Mouse (Mus musculus) lung, postnatal 0 days (tissue): ENCODE data around the gene Xylt1.

Experiments used
- CTCF ChIP-seq: IDR thresholded peaks from 2 replicates; pipeline ENCODE4 v1.5.1; 2016; ENCODE audit warnings: antibody characterized with exemption, mild to moderate bottlenecking
- EP300 ChIP-seq: IDR thresholded peaks from 2 replicates; pipeline ENCODE4 v1.6.1; 2016; ENCODE audit warnings: antibody characterized with exemption, mild to moderate bottlenecking, control low read depth

- no peak for TF ChIP-seq EP300
- TF ChIP-seq CTCF: no peak
These were observed 19.2 kb downstream of the Xylt1 start for GRCm38 (mm10) chr7:117399971-117400370.
